Mouse (Mus musculus): Measurements from ENCODE around the gene Prkra. TPM values are rescaled to one million over a fixed set of nuclear protein-coding genes. Genes with fewer than 3 reads are reported as not detected.

The Prkra gene
- polyA plus RNA-seq, 1 experiment, result 0.07 TPM

DNA sequence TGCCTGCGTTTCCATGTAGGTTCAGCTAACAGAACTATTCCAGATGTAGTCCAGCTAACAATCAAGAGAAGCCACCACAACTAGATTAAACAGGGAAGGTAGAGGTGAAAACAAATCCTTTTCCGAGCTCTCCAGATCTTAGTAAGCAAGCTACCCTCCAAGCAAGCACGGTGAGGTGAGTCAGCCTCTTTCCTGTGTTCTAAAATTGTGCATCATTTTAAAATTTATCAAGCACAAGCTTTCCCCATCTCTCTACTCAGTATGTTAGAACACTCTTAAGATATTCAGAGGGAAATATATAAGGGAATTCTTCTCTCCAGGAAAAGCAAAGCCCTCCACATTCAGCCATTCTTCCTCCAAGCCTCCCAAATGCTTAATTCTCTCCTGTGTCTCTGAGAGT is 41.1 kb downstream of the Prkra start:
- no peaks in the 10 kb centered on the region for H3K9me3 ChIP-seq (ENCODE audit: control insufficient read depth, low read length)
- TF ChIP-seq GATA1 (IDR thresholded peaks at IDR 0.05; ENCODE audit: low read length) (no peak), TAL1 (IDR thresholded peaks at IDR 0.05; ENCODE audit: low read length) (no peak)
- H3K36me3 ChIP-seq (ENCODE audit: control insufficient read depth), result no peaks in the 10 kb centered on the region

GRCm38 (mm10) chr2:76602256-76602655 is 45.6 kb downstream of the Prkra start:
- H3K9me3 ChIP-seq (ENCODE audit: control insufficient read depth, low read length), result no peaks in the 10 kb centered on the region
- H3K4me3 ChIP-seq (replicated peaks), result no peak overlapping the region
- H3K27me3 ChIP-seq (ENCODE audit: control insufficient read depth), result no peaks in the 10 kb centered on the region
- TF ChIP-seq TAL1 (IDR thresholded peaks at IDR 0.05; ENCODE audit: low read length) (no peak), GATA1 (IDR thresholded peaks at IDR 0.05; ENCODE audit: low read length) (no peak)
- no peaks in the 10 kb centered on the region for H3K36me3 ChIP-seq (ENCODE audit: control insufficient read depth)
- H3K4me1 ChIP-seq (ENCODE audit: control insufficient read depth), result no peaks in the 10 kb centered on the region

More for the DNA sequence above, 41.1 kb downstream of the Prkra start:
- Histone ChIP-seq H3K4me3 (replicated peaks) (no peak overlapping the region), H3K27me3 (ENCODE audit: control insufficient read depth) (no peaks in the 10 kb centered on the region), H3K4me1 (ENCODE audit: control insufficient read depth) (no peaks in the 10 kb centered on the region)

DNA sequence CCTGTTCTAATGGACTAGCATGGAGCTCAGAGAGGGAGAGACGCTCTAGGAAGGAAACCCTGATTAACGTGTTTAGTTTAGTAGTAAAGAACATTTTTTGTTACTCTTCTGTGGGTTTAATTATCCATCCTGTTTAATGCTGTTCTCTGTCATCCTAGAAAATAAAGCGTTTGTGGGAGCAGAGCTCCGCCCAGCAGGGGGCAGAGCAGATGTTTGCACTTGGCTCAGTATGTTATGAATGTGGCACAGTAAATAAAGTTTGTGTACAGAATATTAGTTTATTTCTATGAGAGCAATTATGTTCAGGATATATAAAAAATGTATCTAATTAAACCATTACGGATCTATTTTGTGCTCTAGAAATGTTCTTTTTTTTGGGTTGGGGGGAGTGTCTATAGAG is 48.6 kb downstream of the Prkra start:
- Histone ChIP-seq H3K4me3 (replicated peaks) (no peak overlapping the region), H3K4me1 (ENCODE audit: control insufficient read depth) (no peaks in the 10 kb centered on the region), H3K36me3 (ENCODE audit: control insufficient read depth) (no peaks in the 10 kb centered on the region), H3K9me3 (ENCODE audit: control insufficient read depth, low read length) (no peaks in the 10 kb centered on the region), H3K27me3 (ENCODE audit: control insufficient read depth) (no peaks in the 10 kb centered on the region)
- TF ChIP-seq GATA1 (IDR thresholded peaks at IDR 0.05; ENCODE audit: low read length) (no peak), TAL1 (IDR thresholded peaks at IDR 0.05; ENCODE audit: low read length) (no peak)

DNA sequence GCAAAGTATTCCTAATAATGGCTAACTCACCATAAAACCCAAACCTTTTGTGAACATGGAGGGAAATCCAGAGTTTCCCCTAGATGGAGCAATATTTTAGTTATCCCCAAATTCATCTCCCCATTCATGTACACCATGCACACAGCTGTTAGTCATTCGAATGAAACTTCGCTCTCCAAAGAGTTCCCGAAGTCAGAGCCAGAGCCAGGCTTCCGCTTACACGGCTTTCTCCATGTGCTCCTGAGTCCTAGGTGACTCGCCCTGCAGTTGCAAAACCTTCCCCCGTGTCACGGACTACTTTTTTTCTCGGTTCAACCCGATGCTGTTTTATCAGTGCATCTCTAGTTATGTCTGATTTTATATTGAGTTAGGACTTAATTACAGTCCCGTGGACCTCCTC is 50.3 kb downstream of the Prkra start:
- Histone ChIP-seq H3K4me3 (replicated peaks) (no peak overlapping the region), H3K27me3 (ENCODE audit: control insufficient read depth) (no peaks in the 10 kb centered on the region), H3K4me1 (ENCODE audit: control insufficient read depth) (no peaks in the 10 kb centered on the region), H3K36me3 (ENCODE audit: control insufficient read depth) (no peaks in the 10 kb centered on the region), H3K9me3 (ENCODE audit: control insufficient read depth, low read length) (no peaks in the 10 kb centered on the region)
- TF ChIP-seq TAL1 (IDR thresholded peaks at IDR 0.05; ENCODE audit: low read length) (no peak), GATA1 (IDR thresholded peaks at IDR 0.05; ENCODE audit: low read length) (no peak)

- TF ChIP-seq GATA1 (IDR thresholded peaks at IDR 0.05; ENCODE audit: low read length), result no peak
- no peak for TF ChIP-seq TAL1 (IDR thresholded peaks at IDR 0.05; ENCODE audit: low read length)
- no peak overlapping the region for H3K4me3 ChIP-seq (replicated peaks)
- no peaks in the 10 kb centered on the region for H3K9me3 ChIP-seq (ENCODE audit: control insufficient read depth, low read length)
- no peaks in the 10 kb centered on the region for H3K27me3 ChIP-seq (ENCODE audit: control insufficient read depth)
- no peaks in the 10 kb centered on the region for H3K36me3 ChIP-seq (ENCODE audit: control insufficient read depth)
- H3K4me1 ChIP-seq (ENCODE audit: control insufficient read depth), result no peaks in the 10 kb centered on the region
Measured at GRCm38 (mm10) chr2:76592401-76592924, 55.4 kb downstream of the Prkra start.

GRCm38 (mm10) chr2:76590221-76590620 is 57.6 kb downstream of the Prkra start:
- TF ChIP-seq TAL1 (IDR thresholded peaks at IDR 0.05; ENCODE audit: low read length) (no peak), GATA1 (IDR thresholded peaks at IDR 0.05; ENCODE audit: low read length) (no peak)
- H3K9me3 ChIP-seq (ENCODE audit: control insufficient read depth, low read length), result no peaks in the 10 kb centered on the region
- no peaks in the 10 kb centered on the region for H3K36me3 ChIP-seq (ENCODE audit: control insufficient read depth)
- H3K27me3 ChIP-seq (ENCODE audit: control insufficient read depth), result no peaks in the 10 kb centered on the region
- H3K4me1 ChIP-seq (ENCODE audit: control insufficient read depth), result no peaks in the 10 kb centered on the region
- no peak overlapping the region for H3K4me3 ChIP-seq (replicated peaks)

GRCm38 (mm10) chr2:76586906-76587305 is 60.9 kb downstream of the Prkra start:
- Histone ChIP-seq H3K4me1 (ENCODE audit: control insufficient read depth) (no peaks in the 10 kb centered on the region), H3K36me3 (ENCODE audit: control insufficient read depth) (no peaks in the 10 kb centered on the region), H3K4me3 (replicated peaks) (no peak overlapping the region), H3K27me3 (ENCODE audit: control insufficient read depth) (no peaks in the 10 kb centered on the region), H3K9me3 (ENCODE audit: control insufficient read depth, low read length) (no peaks in the 10 kb centered on the region)
- no peak for TF ChIP-seq TAL1 (IDR thresholded peaks at IDR 0.05; ENCODE audit: low read length)
- no peak for TF ChIP-seq GATA1 (IDR thresholded peaks at IDR 0.05; ENCODE audit: low read length)

DNA sequence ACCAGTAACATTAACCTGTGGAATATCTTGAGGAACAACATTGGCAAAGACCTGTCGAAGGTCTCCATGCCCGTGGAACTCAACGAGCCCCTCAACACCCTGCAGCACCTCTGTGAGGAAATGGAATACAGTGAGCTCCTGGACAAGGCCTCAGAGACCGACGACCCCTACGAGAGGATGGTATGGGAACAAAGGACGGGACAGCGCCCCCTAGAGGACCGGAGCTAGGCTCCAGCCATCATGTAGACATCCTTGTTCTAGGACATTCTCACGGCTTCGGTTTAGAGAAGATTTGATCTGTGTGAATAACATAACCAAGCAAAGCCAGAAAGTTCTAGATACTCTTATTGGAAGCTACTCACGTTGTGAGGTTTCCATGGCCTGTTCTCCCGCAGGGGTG is 62.7 kb downstream of the Prkra start:
- TF ChIP-seq TAL1 (IDR thresholded peaks at IDR 0.05; ENCODE audit: low read length) (no peak), GATA1 (IDR thresholded peaks at IDR 0.05; ENCODE audit: low read length) (no peak)
- H3K27me3 ChIP-seq (ENCODE audit: control insufficient read depth), result no peaks in the 10 kb centered on the region
- H3K36me3 ChIP-seq (ENCODE audit: control insufficient read depth), result no peaks in the 10 kb centered on the region
- H3K4me1 ChIP-seq (ENCODE audit: control insufficient read depth), result no peaks in the 10 kb centered on the region
- H3K9me3 ChIP-seq (ENCODE audit: control insufficient read depth, low read length), result no peaks in the 10 kb centered on the region
- H3K4me3 ChIP-seq (replicated peaks), result no peak overlapping the region

Other genes with a start within 250 kb of the Prkra start
- gene Osbpl6, start 241.5 kb downstream of the Prkra start, polyA plus RNA-seq (2012), result not detected in 2 replicates
- not detected in 2 replicates for gene Pjvk, start 461 bp upstream of the Prkra start, polyA plus RNA-seq (2012)
- 0.07 TPM in 1 of 2 replicates, not detected in the other for gene Fkbp7, start 25.1 kb upstream of the Prkra start, polyA plus RNA-seq (2012)
- gene Plekha3, start 27.3 kb upstream of the Prkra start, polyA plus RNA-seq (2012), result 0.02 and 0.08 TPM in 2 replicates